In genomic region chr8:48850223-48851010, GRCm38 (mm10) we compare ENCODE assay signal across 15 mouse cellular contexts. TPM values are rescaled to one million over a fixed set of nuclear protein-coding genes. Genes with fewer than 3 reads are reported as not detected.
DNase-seq lines count a peak whose midpoint lies in the region; ATAC-seq and TF ChIP-seq lines count a peak whose summit lies in the region.
"Had no signal": no experiment of that assay in that cellular context is flagged by ENCODE, and none has a peak within 500 bp of the region (broad histone marks: within the 10 kb centered on the region; RNA-seq: fewer than 3 reads in every experiment).

No protein-coding gene starts in this region.

- H3K36me3 ChIP-seq in embryonic facial prominence, embryonic 14.5 days (ENCODE audit: control insufficient read depth, insufficient read depth, low read length): no peaks in the 10 kb centered on the region
- no peaks in the 10 kb centered on the region for H3K36me3 ChIP-seq in hindbrain, postnatal 0 days (ENCODE audit: insufficient read depth, low read length)
- no peaks in the 10 kb centered on the region for H3K36me3 ChIP-seq in neural tube, embryonic 13.5 days
- no peaks in the 10 kb centered on the region for H3K36me3 ChIP-seq in heart, embryonic 10.5 days
- H3K36me3 ChIP-seq: intestine, embryonic 15.5 days; liver, embryonic 12.5 days had no signal

- no peaks in the 10 kb centered on the region; the same call in 1 of the 2 replicates for H3K27me3 ChIP-seq in embryonic facial prominence, embryonic 14.5 days (replicated peaks; ENCODE audit: control insufficient read depth, insufficient read depth, low read length)
- H3K27me3 ChIP-seq in hindbrain, postnatal 0 days (ENCODE audit: insufficient read depth, low read length): no peaks in the 10 kb centered on the region
- H3K27me3 ChIP-seq in neural tube, embryonic 13.5 days: peaks cover 25% of the 10 kb centered on the region
- H3K27me3 ChIP-seq in heart, embryonic 10.5 days (ENCODE audit: insufficient read depth, poor library complexity, severe bottlenecking): peaks cover 30% of the 10 kb centered on the region
- H3K27me3 ChIP-seq: intestine, embryonic 15.5 days had no signal

- TF ChIP-seq CTCF in hindbrain, postnatal 0 days (IDR thresholded peaks at IDR 0.05; ENCODE audit: low read depth): no peak

- ATAC-seq in embryonic facial prominence, embryonic 14.5 days (ENCODE audit: low read depth): peak; percentile 18; the same call in 1 of the 2 replicates
- no peak for ATAC-seq in hindbrain, postnatal 0 days
- no peak for ATAC-seq in neural tube, embryonic 13.5 days (ENCODE audit: low read depth)
- ATAC-seq: intestine, embryonic 15.5 days; liver, embryonic 12.5 days; lung, postnatal 0 days had no signal

- H3K4me2 ChIP-seq in embryonic facial prominence, embryonic 14.5 days (ENCODE audit: low read depth, low read length): 0 out of 2 replicates have a peak overlapping the region, but pooled peaks have one; percentile 20
- 0 out of 2 replicates have a peak overlapping the region, but pooled peaks have one; percentile 7 for H3K4me2 ChIP-seq in hindbrain, postnatal 0 days (ENCODE audit: low read depth, low read length)
- peak overlapping the region; percentile 9; the same call in 1 of the 2 replicates for H3K4me2 ChIP-seq in neural tube, embryonic 13.5 days
- H3K4me2 ChIP-seq: intestine, embryonic 15.5 days; liver, embryonic 12.5 days had no signal

- no peak overlapping the region for H3K27ac ChIP-seq in embryonic facial prominence, embryonic 14.5 days (replicated peaks; ENCODE audit: low read depth, low read length)
- no peak overlapping the region for H3K27ac ChIP-seq in hindbrain, postnatal 0 days
- H3K27ac ChIP-seq in neural tube, embryonic 13.5 days (replicated peaks): no peak overlapping the region
- H3K27ac ChIP-seq in heart, embryonic 10.5 days: no peak overlapping the region
- H3K27ac ChIP-seq: intestine, embryonic 15.5 days; liver, embryonic 12.5 days had no signal

- H3K9ac ChIP-seq in embryonic facial prominence, embryonic 14.5 days (ENCODE audit: low read depth, low read length): no peak overlapping the region
- H3K9ac ChIP-seq in hindbrain, postnatal 0 days (replicated peaks; ENCODE audit: low read length): no peak overlapping the region
- H3K9ac ChIP-seq in neural tube, embryonic 13.5 days: no peak overlapping the region
- H3K9ac ChIP-seq: intestine, embryonic 15.5 days; liver, embryonic 12.5 days had no signal

- H3K4me3 ChIP-seq in embryonic facial prominence, embryonic 14.5 days (ENCODE audit: low read depth, low read length): no peak overlapping the region
- H3K4me3 ChIP-seq in hindbrain, postnatal 0 days (ENCODE audit: low read length): no peak overlapping the region
- H3K4me3 ChIP-seq in neural tube, embryonic 13.5 days: no peak overlapping the region
- H3K4me3 ChIP-seq in heart, embryonic 10.5 days: no peak overlapping the region
- H3K4me3 ChIP-seq: intestine, embryonic 15.5 days; liver, embryonic 12.5 days had no signal

- no peaks in the 10 kb centered on the region for H3K9me3 ChIP-seq in embryonic facial prominence, embryonic 14.5 days (ENCODE audit: control insufficient read depth, low read length)
- H3K9me3 ChIP-seq in hindbrain, postnatal 0 days (ENCODE audit: low read length): no peaks in the 10 kb centered on the region
- H3K9me3 ChIP-seq in neural tube, embryonic 13.5 days: no peaks in the 10 kb centered on the region
- no peaks in the 10 kb centered on the region for H3K9me3 ChIP-seq in heart, embryonic 10.5 days
- H3K9me3 ChIP-seq: intestine, embryonic 15.5 days; liver, embryonic 12.5 days had no signal

- WGBS in embryonic facial prominence, embryonic 14.5 days: 29% methylated on average over 8 of the region's 8 CpGs
- 21% methylated on average over 8 of the region's 8 CpGs for WGBS in hindbrain, postnatal 0 days
- 28% methylated on average over 8 of the region's 8 CpGs for WGBS in neural tube, embryonic 13.5 days
- 63% methylated on average over 8 of the region's 8 CpGs for WGBS in heart, embryonic 10.5 days

- DNase-seq in embryo, embryonic 10 days (ENCODE audit: low spot score): peak; percentile 34
- no peak for DNase-seq in embryo, embryonic 9.5 days (ENCODE audit: extremely low spot score)
- DNase-seq in embryonic facial prominence, embryonic 14.5 days (ENCODE audit: low spot score): peak; percentile 51
- no peak for DNase-seq in hindbrain, postnatal 0 days (ENCODE audit: low spot score)
- DNase-seq in kidney, adult 18-20 months: no peak
- no peak for DNase-seq in urinary bladder, postnatal 14 days (ENCODE audit: low spot score)
- no peak for DNase-seq in heart, embryonic 10.5 days (ENCODE audit: low spot score)
- DNase-seq: cerebellum, adult 18-20 months; heart, adult 18-20 months; kidney, postnatal 10 days; thymus, adult 18-20 months had no signal

- peaks cover 13% of the 10 kb centered on the region for H3K4me1 ChIP-seq in embryonic facial prominence, embryonic 14.5 days (ENCODE audit: control insufficient read depth, insufficient read depth, low read length)
- H3K4me1 ChIP-seq in hindbrain, postnatal 0 days (ENCODE audit: insufficient read depth, low read length): no peaks in the 10 kb centered on the region
- H3K4me1 ChIP-seq in neural tube, embryonic 13.5 days (replicated peaks): peaks cover 22% of the 10 kb centered on the region
- peaks cover 7% of the 10 kb centered on the region for H3K4me1 ChIP-seq in heart, embryonic 10.5 days
- H3K4me1 ChIP-seq: intestine, embryonic 15.5 days; liver, embryonic 12.5 days had no signal

RNA-seq across cellular contexts. Expression of gene Tenm3, which starts 6.7 kb away (rescaled TPM):
- 48.3 and 48.6 TPM in 2 replicates for polyA plus RNA-seq in embryonic facial prominence, embryonic 14.5 days (2014; fragmentation: Nextera tagmentation; extraction: Ambion mirVana)
- 151 and 169 TPM in 2 replicates for total RNA-seq in hindbrain, postnatal 0 days (2014; rRNA removed)
- polyA plus RNA-seq in hindbrain, postnatal 0 days (2015; fragmentation: Nextera tagmentation; extraction: Ambion mirVana): 20.4 and 21.3 TPM in 2 replicates
- polyA plus RNA-seq in neural tube, embryonic 13.5 days (2015; fragmentation: Nextera tagmentation; extraction: Ambion mirVana): 40.7 and 47.0 TPM in 2 replicates
- polyA plus RNA-seq in heart, embryonic 10.5 days (2016; fragmentation: Nextera tagmentation; extraction: Ambion mirVana): 13.9 and 24.9 TPM in 2 replicates

Comparison
In these comparisons a context has a peak if more than half of its experiments do, and no peak if none do; other contexts are left out.
1. DNase-seq: peak in embryo, embryonic 10 days (single experiment) and embryonic facial prominence, embryonic 14.5 days (single experiment); none in embryo, embryonic 9.5 days (single experiment), hindbrain, postnatal 0 days (single experiment), kidney, adult 18-20 months (single experiment), urinary bladder, postnatal 14 days (single experiment) and heart, embryonic 10.5 days (single experiment).
2. Peak in every context shown above with its lines, with median percentiles within 50 percentile points of each other: H3K4me2 ChIP-seq.